Mouse (Mus musculus) kidney, postnatal 0 days (tissue): Measurements from ENCODE around the gene Ncapd2. TPM values are rescaled to one million over a fixed set of nuclear protein-coding genes. Genes with fewer than 3 reads are reported as not detected.
A peak's percentile ranks its signal among the peaks of the same experiment; 100 is the strongest.

ENCODE experiments used
- ATAC-seq: fragments of 200-750 bp; cut with Nextera tagmentation; replicated peaks from 2 replicates; pipeline ENCODE4 v1.8.0; 2017; ENCODE audit warnings: low read depth, moderate number of reproducible peaks, moderate TSS enrichment, moderate library complexity; ENCODE audit not compliant: low FRiP score
- DNase-seq: peaks from one replicate; pipeline ENCODE4 v3.0.0-alpha.2; 2016; ENCODE audit warnings: low spot score
- H3K27ac ChIP-seq: fragments of 300-500 bp; sonication (generic); 2 replicates; pipeline ENCODE4 v1.5.1; 2014; ENCODE audit warnings: mild to moderate bottlenecking
- H3K27me3 ChIP-seq: fragments of 300-500 bp; sonication (generic); 2 replicates; pipeline ENCODE4 v1.6.1; 2014; ENCODE audit warnings: low read length, mixed read lengths; ENCODE audit not compliant: insufficient read depth
- H3K36me3 ChIP-seq: fragments of 300-500 bp; sonication (generic); 2 replicates; pipeline ENCODE4 v1.6.1; 2014; ENCODE audit warnings: low read length, mixed read lengths; ENCODE audit not compliant: insufficient read depth
- H3K4me1 ChIP-seq: fragments of 300-500 bp; sonication (generic); replicated peaks from 2 replicates; pipeline ENCODE4 v1.6.1; 2014; ENCODE audit warnings: antibody characterized with exemption, low read length, mixed read lengths; ENCODE audit not compliant: insufficient read depth
- H3K4me2 ChIP-seq: fragments of 300-500 bp; sonication (generic); 2 replicates; pipeline ENCODE4 v1.6.1; 2014; ENCODE audit warnings: mild to moderate bottlenecking, low read length, moderate library complexity, mixed read lengths
- H3K4me3 ChIP-seq: fragments of 300-500 bp; sonication (generic); replicated peaks from 2 replicates; pipeline ENCODE4 v1.5.1; 2014; ENCODE audit warnings: low read depth, low read length
- H3K9ac ChIP-seq: fragments of 300-500 bp; sonication (generic); 2 replicates; pipeline ENCODE4 v1.6.1; 2014; ENCODE audit warnings: low read depth, low read length
- H3K9me3 ChIP-seq: fragments of 300-500 bp; sonication (generic); replicated peaks from 2 replicates; pipeline ENCODE4 v1.6.1; 2016; ENCODE audit warnings: low read length, inconsistent platforms, mixed read lengths
- CTCF ChIP-seq: IDR thresholded peaks from 2 replicates; pipeline ENCODE4 v1.5.1; 2016; ENCODE audit warnings: antibody characterized with exemption, low read depth, mild to moderate bottlenecking, moderate library complexity
- WGBS: fragments of 180-500 bp; shearing (Covaris S2); extraction: QIAGEN DNeasy Blood & Tissue Kit; methylation state at CpG from one replicate; pipeline ENCODE4 v1.1.7; 2014; 5-methylcytosine and 5-hydroxymethylcytosine counted together
- polyA plus RNA-seq: library from polyadenylated mRNA; unstranded; fragments of >200 nt; fragmentation: Nextera tagmentation; extraction: Ambion mirVana; gene quantifications from 2 replicates; pipeline ENCODE4 v1.2.1, GENCODE M21; 2015

Ncapd2 gene
- polyA plus RNA-seq, 1 experiment from 2014 or later = 43.8 TPM

- H3K9ac ChIP-seq = no peak overlapping the region
- peaks cover 22% of the 10 kb centered on the region for H3K36me3 ChIP-seq
- H3K4me1 ChIP-seq = peaks cover 13% of the 10 kb centered on the region
- no peak overlapping the region for H3K4me2 ChIP-seq
- DNase-seq (no peak), ATAC-seq (no peak)
- H3K27ac ChIP-seq = no peak overlapping the region
- no peaks in the 10 kb centered on the region for H3K27me3 ChIP-seq
- no peaks in the 10 kb centered on the region for H3K9me3 ChIP-seq
- H3K4me3 ChIP-seq = no peak overlapping the region
- WGBS = 80% methylated on average over 7 of the region's 7 CpGs
- TF ChIP-seq CTCF = no peak
Observed at GRCm38 (mm10) chr6:125159773-125160557, 31.5 kb downstream of the Ncapd2 start.

GRCm38 (mm10) chr6:125158944-125159492, 32.5 kb downstream of the Ncapd2 start:
- H3K27ac ChIP-seq = no peak overlapping the region
- WGBS = 75% methylated on average over 15 of the region's 15 CpGs
- no peaks in the 10 kb centered on the region for H3K27me3 ChIP-seq
- no peak for TF ChIP-seq CTCF
- no peak overlapping the region for H3K4me3 ChIP-seq
- no peaks in the 10 kb centered on the region for H3K9me3 ChIP-seq
- DNase-seq (no peak), ATAC-seq (no peak)
- H3K9ac ChIP-seq = no peak overlapping the region
- peaks cover 8% of the 10 kb centered on the region for H3K4me1 ChIP-seq
- H3K4me2 ChIP-seq = no peak overlapping the region
- peaks cover 20% of the 10 kb centered on the region for H3K36me3 ChIP-seq

DNA sequence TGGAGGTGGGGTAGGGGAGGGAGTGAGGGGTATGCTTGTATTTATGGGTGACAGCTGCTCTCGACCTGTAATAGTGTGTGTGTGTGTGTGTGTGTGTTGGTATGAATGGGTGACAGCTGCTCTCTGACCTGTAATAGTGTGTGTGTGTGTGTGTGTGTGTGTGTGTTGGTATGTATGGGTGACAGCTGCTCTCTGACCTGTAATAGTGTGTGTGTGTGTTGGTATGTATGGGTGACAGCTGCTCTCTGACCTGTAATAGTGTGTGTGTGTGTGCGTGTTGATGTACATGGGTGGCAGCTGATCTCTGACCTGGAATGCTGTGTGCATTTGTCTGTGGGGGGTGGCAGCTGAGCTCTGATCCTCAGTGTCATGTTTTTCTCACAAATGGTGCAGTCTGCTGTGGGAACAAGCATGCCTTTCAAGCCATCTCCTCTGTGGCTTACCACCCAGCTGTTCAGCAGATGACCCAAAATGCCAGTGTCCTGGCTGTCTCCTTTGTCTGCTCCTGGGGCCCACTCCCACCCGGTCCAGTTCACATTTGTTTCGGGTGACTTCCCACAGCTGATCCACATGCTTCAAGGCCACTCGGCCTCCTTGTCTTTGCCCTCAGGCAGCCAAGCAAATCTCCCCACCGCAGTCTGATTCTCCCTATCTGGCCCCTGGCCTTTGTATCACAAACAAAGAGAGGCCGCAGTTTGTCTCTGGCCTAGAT, 34.4 kb downstream of the Ncapd2 start:
- no peak overlapping the region for H3K4me2 ChIP-seq
- H3K27me3 ChIP-seq = no peaks in the 10 kb centered on the region
- H3K36me3 ChIP-seq = peaks cover 16% of the 10 kb centered on the region; the same call in 1 of the 2 replicates
- no peak overlapping the region for H3K27ac ChIP-seq
- H3K4me3 ChIP-seq = no peak overlapping the region
- DNase-seq (peak; percentile 44), ATAC-seq (no peak)
- TF ChIP-seq CTCF = no peak
- 0 out of 2 replicates have a peak, but pooled peaks cover 4% of the 10 kb centered on the region for H3K4me1 ChIP-seq
- 36% methylated on average over 7 of the region's 7 CpGs for WGBS
- H3K9me3 ChIP-seq = no peaks in the 10 kb centered on the region
- no peak overlapping the region for H3K9ac ChIP-seq

GRCm38 (mm10) chr6:125156491-125156890, 35.0 kb downstream of the Ncapd2 start:
- H3K27me3 ChIP-seq = no peaks in the 10 kb centered on the region
- no peak overlapping the region for H3K9ac ChIP-seq
- no peak for DNase-seq
- 89% methylated on average over 3 of the region's 3 CpGs for WGBS
- H3K4me2 ChIP-seq = no peak overlapping the region
- no peaks in the 10 kb centered on the region for H3K9me3 ChIP-seq
- 0 out of 2 replicates have a peak, but pooled peaks cover 4% of the 10 kb centered on the region for H3K4me1 ChIP-seq
- no peak overlapping the region for H3K27ac ChIP-seq
- TF ChIP-seq CTCF = no peak
- H3K4me3 ChIP-seq = no peak overlapping the region
- H3K36me3 ChIP-seq = peaks cover 14% of the 10 kb centered on the region; the same call in 1 of the 2 replicates
- no peak for ATAC-seq

- no peak overlapping the region for H3K9ac ChIP-seq
- no peaks in the 10 kb centered on the region for H3K4me1 ChIP-seq
- H3K9me3 ChIP-seq = no peaks in the 10 kb centered on the region
- H3K27me3 ChIP-seq = no peaks in the 10 kb centered on the region
- H3K4me2 ChIP-seq = no peak overlapping the region
- 80% methylated on average over 8 of the region's 8 CpGs for WGBS
- ATAC-seq = no peak
- H3K36me3 ChIP-seq = peaks cover 11% of the 10 kb centered on the region; the same call in 1 of the 2 replicates
- H3K27ac ChIP-seq = no peak overlapping the region
- no peak for DNase-seq
- TF ChIP-seq CTCF = no peak
- H3K4me3 ChIP-seq = no peak overlapping the region
Observed at GRCm38 (mm10) chr6:125155262-125155661, 36.2 kb downstream of the Ncapd2 start.

GRCm38 (mm10) chr6:125154550-125154949, 37.0 kb downstream of the Ncapd2 start:
- ATAC-seq = no peak
- peak; percentile 61 for DNase-seq
- H3K36me3 ChIP-seq = peaks cover 7% of the 10 kb centered on the region; the same call in 1 of the 2 replicates
- H3K9ac ChIP-seq = no peak overlapping the region
- no peak overlapping the region for H3K4me3 ChIP-seq
- H3K4me2 ChIP-seq = no peak overlapping the region
- peak; percentile 68 for TF ChIP-seq CTCF
- H3K9me3 ChIP-seq = no peaks in the 10 kb centered on the region
- 0 out of 2 replicates have a peak, but pooled peaks cover 4% of the 10 kb centered on the region for H3K4me1 ChIP-seq
- no peaks in the 10 kb centered on the region for H3K27me3 ChIP-seq
- H3K27ac ChIP-seq = no peak overlapping the region
